Mouse (Mus musculus): ENCODE results near the gene Man1a2.

The Man1a2 gene

DNA sequence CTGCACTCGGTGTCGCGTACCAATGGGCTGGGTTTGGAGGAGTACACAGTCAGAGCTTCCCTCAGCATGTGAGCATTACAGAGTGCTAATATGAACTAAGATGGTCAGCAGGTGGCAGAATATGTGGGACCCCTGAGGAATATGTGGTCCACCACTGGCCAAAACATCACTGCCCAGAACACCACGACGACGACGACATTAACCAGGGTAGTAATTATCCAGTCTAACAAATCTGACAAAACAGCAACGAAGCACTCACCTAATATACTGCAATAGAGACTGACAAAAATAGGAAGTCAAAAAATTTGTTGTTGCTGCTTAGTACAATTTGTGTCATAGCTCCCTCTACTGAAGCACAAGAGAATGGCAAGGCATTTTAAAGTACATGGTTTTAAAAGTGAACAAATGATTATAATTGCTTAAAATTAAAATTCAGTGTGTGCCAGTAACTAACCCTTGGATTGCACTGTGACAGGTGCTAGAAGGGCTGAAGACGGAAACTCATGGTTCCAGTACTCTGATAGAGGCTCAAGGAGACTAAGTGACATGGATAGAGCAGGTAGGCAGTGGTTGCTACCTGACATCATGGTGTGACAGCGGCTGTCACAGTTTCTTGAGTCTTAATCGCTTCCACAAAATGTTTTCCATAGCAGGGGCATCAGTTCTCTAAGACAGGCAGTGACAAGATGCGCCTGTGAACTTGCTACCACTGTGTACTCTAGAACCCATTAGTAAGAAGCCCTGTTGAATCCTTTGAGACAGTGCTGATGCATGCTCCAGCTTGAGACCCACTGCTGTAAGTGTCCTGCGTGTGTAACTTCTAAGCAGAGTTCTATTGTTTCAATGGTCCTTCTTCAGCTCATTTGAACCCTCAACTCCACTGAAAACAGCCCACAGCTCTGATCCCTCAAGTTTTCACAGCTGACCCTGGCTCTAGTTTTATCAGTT lies 116.6 kb downstream of the Man1a2 start:
- DNase-seq (ENCODE audit: low read depth, low spot score), result peak; percentile 1

GRCm38 (mm10) chr3:100563565-100563964 lies 121.7 kb downstream of the Man1a2 start:
- no peak for DNase-seq (ENCODE audit: low read depth, low spot score)

DNA sequence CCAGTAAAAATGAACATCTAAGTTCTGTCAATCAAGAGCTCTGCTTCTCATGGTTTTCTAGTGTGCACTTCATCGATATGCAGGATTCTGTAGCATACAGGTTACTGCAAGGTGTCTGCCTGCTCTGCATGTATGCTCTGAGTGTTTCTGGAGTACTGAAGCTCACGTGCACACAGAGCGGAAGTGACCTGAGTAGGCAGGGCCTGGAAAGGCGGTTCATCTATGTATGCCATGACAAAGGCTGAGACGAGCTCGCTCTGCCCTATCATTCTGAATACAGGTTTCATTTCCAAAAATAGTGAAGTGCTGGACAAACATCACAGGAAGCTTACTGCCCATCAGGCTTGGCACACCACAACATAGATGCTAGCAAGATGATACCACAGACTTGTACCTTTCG lies 122.8 kb downstream of the Man1a2 start:
- DNase-seq (ENCODE audit: low read depth, low spot score), result no peak

GRCm38 (mm10) chr3:100561561-100562175 lies 123.6 kb downstream of the Man1a2 start:
- no peak for DNase-seq (ENCODE audit: low read depth, low spot score)

- no peak for DNase-seq (ENCODE audit: low read depth, low spot score)
These were observed 125.9 kb downstream of the Man1a2 start for GRCm38 (mm10) chr3:100559431-100559830.

DNA sequence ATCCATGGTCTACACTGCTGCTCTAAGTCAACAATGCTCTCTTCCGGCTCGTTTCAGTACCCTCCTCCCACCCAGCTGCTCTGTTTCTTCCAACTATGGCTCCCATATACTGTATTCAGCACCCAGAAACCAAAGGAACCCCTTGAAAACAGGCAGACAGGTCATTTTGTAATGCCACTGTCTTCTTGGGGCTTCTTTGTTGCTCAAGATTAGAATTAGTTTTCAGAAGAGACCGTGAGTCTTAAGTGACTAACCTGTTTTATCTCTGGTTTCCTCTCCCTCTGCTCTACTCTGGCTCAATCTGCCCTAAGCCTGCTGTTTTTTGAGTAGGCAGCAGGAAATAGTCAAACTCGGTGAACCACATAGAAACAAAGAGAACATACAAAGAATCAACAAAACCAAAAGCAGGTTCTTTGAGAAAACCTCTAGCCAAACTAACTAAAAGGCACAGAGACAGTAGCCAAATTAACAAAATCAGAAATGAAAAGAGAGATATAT lies 127.0 kb downstream of the Man1a2 start:
- no peak for DNase-seq (ENCODE audit: low read depth, low spot score)

DNA sequence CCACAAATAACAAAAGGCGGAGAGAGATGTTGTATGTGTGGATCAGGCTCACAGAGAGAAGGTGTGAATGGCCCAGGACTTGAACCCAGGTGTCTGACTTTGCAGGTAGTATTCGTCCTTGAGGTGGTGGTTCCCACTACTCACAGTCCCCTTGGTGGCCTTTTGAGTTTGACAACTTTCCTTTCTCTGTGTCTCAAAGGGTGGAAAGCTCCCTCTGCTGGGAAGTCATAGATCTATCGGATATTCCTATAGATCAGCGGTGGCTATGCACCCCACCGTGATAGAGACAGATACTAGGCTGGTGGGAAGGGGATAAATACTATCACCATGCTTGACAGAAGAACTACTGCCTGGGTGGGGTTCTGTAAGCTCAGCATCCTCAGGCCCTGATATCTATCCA lies 130.5 kb downstream of the Man1a2 start:
- no peak for DNase-seq (ENCODE audit: low read depth, low spot score)

- DNase-seq (ENCODE audit: low read depth, low spot score), result no peak
These were observed 133.1 kb downstream of the Man1a2 start for GRCm38 (mm10) chr3:100552171-100552570.

DNA sequence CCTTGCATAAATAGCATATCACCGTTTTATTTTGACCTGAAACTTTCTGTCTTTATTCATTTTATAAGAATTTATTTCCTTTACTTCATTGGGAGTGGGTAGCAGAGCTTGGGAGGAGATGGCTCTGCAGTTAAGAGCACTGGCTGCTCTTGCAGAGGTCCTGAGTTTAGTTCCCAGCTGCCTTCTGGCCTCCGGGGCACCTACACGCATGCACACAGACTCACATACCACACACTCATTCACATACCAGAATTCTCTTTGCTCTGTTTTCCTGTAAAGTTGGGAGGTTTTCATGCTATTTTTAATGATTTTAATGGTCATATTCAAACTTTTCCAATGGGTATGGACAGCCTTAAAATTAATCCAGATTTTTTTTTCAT lies 137.4 kb downstream of the Man1a2 start:
- DNase-seq (ENCODE audit: low read depth, low spot score), result no peak

GRCm38 (mm10) chr3:100547162-100547912 lies 138.0 kb downstream of the Man1a2 start:
- no peak for DNase-seq (ENCODE audit: low read depth, low spot score)

DNA sequence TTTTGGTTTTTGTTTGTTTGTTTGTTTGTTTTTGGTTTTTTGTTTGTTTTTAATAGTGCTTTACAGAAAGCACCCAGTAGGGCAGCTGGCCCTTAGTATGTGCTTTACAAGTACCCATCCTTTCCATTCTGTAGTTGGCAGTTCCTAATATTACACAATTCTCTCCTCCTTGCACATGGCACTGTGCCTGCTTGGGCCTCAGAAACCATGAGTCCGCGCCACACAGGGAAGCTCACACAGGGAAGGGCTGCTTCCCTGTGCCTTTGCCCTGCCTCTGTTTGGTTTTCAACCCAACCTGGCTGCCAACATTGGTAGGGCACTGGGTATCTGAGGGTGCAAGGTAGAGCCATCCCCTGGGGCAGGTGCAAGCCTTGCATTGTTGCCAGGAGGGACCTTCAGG lies 148.6 kb downstream of the Man1a2 start:
- DNase-seq (ENCODE audit: low read depth, low spot score), result no peak

- DNase-seq (ENCODE audit: low read depth, low spot score), result no peak
These were observed 149.4 kb downstream of the Man1a2 start for GRCm38 (mm10) chr3:100535902-100536301.

DNA sequence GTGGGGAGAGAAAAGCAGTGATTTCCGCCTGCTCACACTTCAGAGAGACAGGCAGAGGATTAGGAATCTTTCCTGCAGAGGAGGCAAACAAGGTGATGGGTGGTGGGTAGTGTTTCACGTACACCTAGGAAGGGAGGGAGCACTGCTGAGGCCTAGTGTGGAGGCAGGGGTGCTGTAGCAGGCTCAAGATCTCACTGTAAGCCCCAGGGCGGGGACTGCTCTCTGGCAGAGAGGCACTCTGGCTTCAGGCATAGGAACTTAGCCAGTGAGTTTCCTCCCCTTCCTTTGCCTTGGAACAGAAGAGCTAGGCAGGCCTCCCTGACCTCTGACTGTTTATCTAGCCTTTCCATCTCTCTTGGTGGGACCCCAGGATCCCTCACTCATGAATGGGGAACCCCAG lies 150.0 kb downstream of the Man1a2 start:
- DNase-seq (ENCODE audit: low read depth, low spot score), result no peak

GRCm38 (mm10) chr3:100534394-100534793 lies 150.9 kb downstream of the Man1a2 start:
- DNase-seq (ENCODE audit: low read depth, low spot score), result no peak

DNA sequence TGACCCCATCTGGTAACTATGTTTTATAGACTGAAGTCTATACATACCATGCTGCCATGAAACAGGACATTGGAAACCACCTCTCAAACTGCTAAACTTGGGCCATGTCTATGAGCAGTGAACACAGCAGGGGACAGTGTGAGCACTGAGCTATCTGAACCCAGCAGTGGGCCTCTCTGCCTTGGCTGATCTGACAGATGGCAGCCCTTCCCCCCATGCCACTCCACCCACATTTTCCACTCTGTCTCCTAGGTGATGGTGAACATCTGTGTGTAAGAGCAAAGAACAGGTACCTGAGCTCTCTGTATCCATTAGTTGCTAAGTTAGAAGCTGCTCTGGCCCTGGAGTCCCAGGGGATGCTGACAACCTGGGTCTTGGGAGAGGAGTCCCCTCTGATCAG lies 151.9 kb downstream of the Man1a2 start:
- DNase-seq (ENCODE audit: low read depth, low spot score), result no peak

- no peak for DNase-seq (ENCODE audit: low read depth, low spot score)
These were observed 154.4 kb downstream of the Man1a2 start for GRCm38 (mm10) chr3:100530919-100531318.

DNA sequence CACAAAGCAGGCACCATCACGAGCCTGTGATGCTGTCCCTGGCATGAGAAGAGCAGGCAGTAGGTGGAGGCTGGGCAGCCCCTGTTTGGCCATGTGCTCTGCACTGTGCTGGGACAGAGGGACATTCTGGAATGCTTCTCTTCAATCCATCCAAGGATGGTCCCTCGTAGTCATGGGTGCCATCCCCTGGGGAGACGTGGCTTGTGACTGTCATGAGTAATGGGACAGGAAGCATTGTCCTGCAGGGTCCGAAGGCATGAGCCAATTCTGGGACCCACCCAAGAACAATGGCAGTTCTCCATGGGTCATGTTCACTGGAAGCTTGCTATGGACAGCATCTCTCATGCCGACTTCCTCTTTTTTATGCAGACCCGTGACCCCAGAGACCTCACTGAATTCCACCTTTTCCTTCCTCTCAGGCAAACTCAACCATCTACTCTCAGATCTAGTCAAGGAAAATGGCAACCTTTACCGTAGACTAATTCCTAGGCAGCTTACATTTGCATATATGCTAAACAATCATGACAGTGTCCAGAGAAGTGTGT lies 155.0 kb downstream of the Man1a2 start:
- no peak for DNase-seq (ENCODE audit: low read depth, low spot score)

GRCm38 (mm10) chr3:100522671-100523070 lies 162.6 kb downstream of the Man1a2 start:
- DNase-seq (ENCODE audit: low read depth, low spot score), result no peak

DNA sequence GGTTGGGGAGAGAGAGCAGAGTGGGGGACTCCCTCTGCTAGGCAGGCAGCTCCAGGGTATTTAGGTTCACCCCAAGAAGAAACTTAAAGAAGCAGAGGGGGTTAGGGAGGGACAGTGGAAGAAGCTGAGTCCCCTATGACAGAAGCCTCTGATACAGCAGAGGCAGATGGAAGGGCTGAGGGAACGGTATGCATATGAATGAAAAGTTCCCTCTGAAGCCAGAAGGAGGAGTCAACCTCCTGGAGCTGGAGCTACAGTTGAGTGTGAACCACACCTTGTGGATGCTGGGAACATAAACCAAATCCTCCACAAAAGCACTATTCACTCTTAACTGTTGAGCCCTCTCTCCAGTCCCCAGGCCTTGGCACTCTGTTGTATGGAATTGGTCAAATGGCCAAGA lies 163.7 kb downstream of the Man1a2 start:
- DNase-seq (ENCODE audit: low read depth, low spot score), result no peak

DNA sequence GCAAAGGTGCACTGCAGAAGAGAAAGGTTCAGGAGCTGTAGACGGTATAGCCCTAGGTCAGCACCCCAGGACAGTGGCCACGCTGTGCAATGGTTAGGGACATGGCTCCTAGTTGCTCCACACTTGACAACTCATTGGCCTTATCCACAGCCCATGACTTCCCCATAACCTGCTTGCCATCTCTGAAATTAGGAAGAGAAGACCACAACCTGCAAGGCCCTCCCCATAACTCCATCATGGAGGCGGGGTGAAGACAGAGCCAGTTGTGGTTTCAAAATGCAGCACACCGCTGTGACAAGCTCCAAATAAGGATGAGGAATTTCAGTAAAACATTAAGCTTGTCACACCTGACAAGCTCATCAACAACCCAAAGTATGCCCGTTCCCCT lies 169.6 kb downstream of the Man1a2 start:
- DNase-seq (ENCODE audit: low read depth, low spot score), result no peak

- no peak for DNase-seq (ENCODE audit: low read depth, low spot score)
These were observed 170.1 kb downstream of the Man1a2 start for GRCm38 (mm10) chr3:100515093-100515753.

Data from brain, embryonic 18.5 days (tissue).